Mouse (Mus musculus): Measurements from ENCODE around the gene Hist1h2br. TPM values are rescaled to one million over a fixed set of nuclear protein-coding genes. Genes with fewer than 3 reads are reported as not detected.

Hist1h2br gene
- polyA plus RNA-seq, 1 experiment = 0.92 TPM

GRCm38 (mm10) chr13:21884586-21884985 lies 51.0 kb downstream of the Hist1h2br start:
- no peak overlapping the region for H3K27ac ChIP-seq (ENCODE audit: insufficient read depth, low read length)
- H3K4me3 ChIP-seq (ENCODE audit: insufficient read depth, low read length) = no peak overlapping the region
- H3K4me1 ChIP-seq (ENCODE audit: control insufficient read depth, insufficient read depth, low read length) = no peaks in the 10 kb centered on the region
- TF ChIP-seq POLR2A (IDR thresholded peaks at IDR 0.05; ENCODE audit: extremely low read depth, insufficient read depth, low read length) (no peak), CTCF (IDR thresholded peaks at IDR 0.05; ENCODE audit: extremely low read depth, insufficient read depth, low read length) (no peak)

Other genes starting within 250 kb of the Hist1h2br start
- gene Olfr1362, start 219.7 kb upstream of the Hist1h2br start, polyA plus RNA-seq (2012; rRNA removed) = not detected in 2 replicates
- gene Olfr11, start 191.2 kb upstream of the Hist1h2br start, polyA plus RNA-seq (2012; rRNA removed) = 0.06 TPM in 1 of 2 replicates, not detected in the other
- gene Olfr1361, start 170.4 kb upstream of the Hist1h2br start, polyA plus RNA-seq (2012; rRNA removed) = not detected in 2 replicates
- gene Olfr1360, start 156.3 kb upstream of the Hist1h2br start, polyA plus RNA-seq (2012; rRNA removed) = not detected in 2 replicates
- not detected in 2 replicates for gene Olfr1359, start 135.6 kb upstream of the Hist1h2br start, polyA plus RNA-seq (2012; rRNA removed)
- 1.2 TPM in 1 of 2 replicates, not detected in the other for gene Hist1h2bl, start 117.6 kb upstream of the Hist1h2br start, polyA plus RNA-seq (2012; rRNA removed)
- 1.5 and 1.7 TPM in 2 replicates for gene Hist1h2ai, start 117.3 kb upstream of the Hist1h2br start, polyA plus RNA-seq (2012; rRNA removed)
- gene Hist1h3h, start 116.1 kb upstream of the Hist1h2br start, polyA plus RNA-seq (2012; rRNA removed) = 0.91 and 3.1 TPM in 2 replicates
- 0.77 TPM in 1 of 2 replicates, not detected in the other for gene Hist1h2bm, start 111.7 kb upstream of the Hist1h2br start, polyA plus RNA-seq (2012; rRNA removed)
- gene Hist1h4j, start 98.7 kb upstream of the Hist1h2br start, polyA plus RNA-seq (2012; rRNA removed) = 2.3 and 2.4 TPM in 2 replicates
- 11.0 and 14.4 TPM in 2 replicates for gene Hist1h4k, start 83.2 kb upstream of the Hist1h2br start, polyA plus RNA-seq (2012; rRNA removed)
- 0.70 and 1.7 TPM in 2 replicates for gene Hist1h2ak, start 79.9 kb upstream of the Hist1h2br start, polyA plus RNA-seq (2012; rRNA removed)
- 2.0 and 2.7 TPM in 2 replicates for gene Hist1h2bn, start 79.6 kb upstream of the Hist1h2br start, polyA plus RNA-seq (2012; rRNA removed)
- gene Hist1h1b, start 53.1 kb upstream of the Hist1h2br start, polyA plus RNA-seq (2012; rRNA removed) = 0.21 and 0.25 TPM in 2 replicates
- 1.3 and 3.1 TPM in 2 replicates for gene Hist1h3i, start 50.4 kb upstream of the Hist1h2br start, polyA plus RNA-seq (2012; rRNA removed)
- not detected in 2 replicates for gene Hist1h2an, start 46.5 kb upstream of the Hist1h2br start, polyA plus RNA-seq (2012; rRNA removed)
- 0.26 and 0.63 TPM in 2 replicates for gene Hist1h2bp, start 46.3 kb upstream of the Hist1h2br start, polyA plus RNA-seq (2012; rRNA removed)
- gene Hist1h2bq, start 23.5 kb upstream of the Hist1h2br start, polyA plus RNA-seq (2012; rRNA removed) = 1.2 and 1.7 TPM in 2 replicates
- not detected in 2 replicates for gene Hist1h2ao, start 23.3 kb upstream of the Hist1h2br start, polyA plus RNA-seq (2012; rRNA removed)
- gene Hist1h4m, start 22.0 kb upstream of the Hist1h2br start, polyA plus RNA-seq (2012; rRNA removed) = not detected in 2 replicates
- gene Hist1h4n, start 1.5 kb upstream of the Hist1h2br start, polyA plus RNA-seq (2012; rRNA removed) = 11.0 and 23.0 TPM in 2 replicates
- gene Hist1h2ap, start 236 bp upstream of the Hist1h2br start, polyA plus RNA-seq (2012; rRNA removed) = 2.4 and 3.5 TPM in 2 replicates
- 2.2 and 2.3 TPM in 2 replicates for gene Zfp184, start 111.4 kb downstream of the Hist1h2br start, polyA plus RNA-seq (2012; rRNA removed)
- gene Pom121l2, start 147.5 kb downstream of the Hist1h2br start, polyA plus RNA-seq (2012; rRNA removed) = 0.04 TPM in 1 of 2 replicates, not detected in the other
- 1.9 and 2.5 TPM in 2 replicates for gene Prss16, start 176.0 kb downstream of the Hist1h2br start, polyA plus RNA-seq (2012; rRNA removed)
- 0.75 TPM in 1 of 2 replicates, not detected in the other for gene Hist1h2ah, start 201.8 kb downstream of the Hist1h2br start, polyA plus RNA-seq (2012; rRNA removed)
- gene Hist1h2bk, start 202.1 kb downstream of the Hist1h2br start, polyA plus RNA-seq (2012; rRNA removed) = 0.50 and 0.64 TPM in 2 replicates
- gene Hist1h4i, start 207.6 kb downstream of the Hist1h2br start, polyA plus RNA-seq (2012; rRNA removed) = 5.7 and 7.9 TPM in 2 replicates
- gene Hist1h2ag, start 209.2 kb downstream of the Hist1h2br start, polyA plus RNA-seq (2012; rRNA removed) = 0.63 and 1.1 TPM in 2 replicates
- 0.64 and 0.69 TPM in 2 replicates for gene Hist1h2bj, start 209.5 kb downstream of the Hist1h2br start, polyA plus RNA-seq (2012; rRNA removed)

Data from cortical plate, adult 2 months (tissue).